8 mouse cellular contexts compared by ENCODE assay signal in genomic region chr19:10677915-10678771, GRCm38 (mm10). TPM values are rescaled to one million over a fixed set of nuclear protein-coding genes. Genes with fewer than 3 reads are reported as not detected.
A peak's percentile ranks its signal among the peaks of the same experiment; 100 is the strongest.
DNase-seq lines count a peak whose midpoint lies in the region; ATAC-seq and TF ChIP-seq lines count a peak whose summit lies in the region.

TSS of gene Pga5 (minus strand) at chr19:10678071.

- no peak for TF ChIP-seq POLR2A in heart, adult 2 months (IDR thresholded peaks at IDR 0.05; ENCODE audit: insufficient read depth, low read depth, low read length)

- WGBS in kidney, embryonic 15.5 days: 41% methylated on average over 6 of the region's 6 CpGs
- WGBS in embryonic facial prominence, embryonic 11.5 days: 42% methylated on average over 6 of the region's 6 CpGs
- WGBS in heart, adult 2 months: 27% methylated on average over 6 of the region's 6 CpGs
- 12% methylated on average over 6 of the region's 6 CpGs for WGBS in liver, embryonic 13.5 days (ENCODE audit: insufficient replicate concordance)
- WGBS in neural tube, embryonic 11.5 days: 53% methylated on average over 6 of the region's 6 CpGs
- 40% methylated on average over 6 of the region's 6 CpGs for WGBS in stomach, embryonic 14.5 days

- ATAC-seq in kidney, embryonic 15.5 days (replicated peaks; ENCODE audit: low FRiP score): no peak
- no peak; the same call in 1 of the 2 replicates for ATAC-seq in embryonic facial prominence, embryonic 11.5 days (replicated peaks; ENCODE audit: insufficient number of reproducible peaks, low FRiP score, low TSS enrichment, low read depth)
- ATAC-seq in liver, embryonic 13.5 days (ENCODE audit: low read depth): peak; percentile 54
- ATAC-seq in neural tube, embryonic 11.5 days (ENCODE audit: insufficient read depth, low FRiP score, low TSS enrichment): 0 out of 2 replicates have a peak, but pooled peaks have one; percentile 63
- peak; percentile 37; the same call in 1 of the 2 replicates for ATAC-seq in stomach, embryonic 14.5 days (ENCODE audit: insufficient number of reproducible peaks, insufficient read depth, low FRiP score, low read depth)

- H3K9ac ChIP-seq in kidney, embryonic 15.5 days: no peak within 1 kb of the TSS
- H3K9ac ChIP-seq in embryonic facial prominence, embryonic 11.5 days (replicated peaks; ENCODE audit: low read length): no peak within 1 kb of the TSS
- H3K9ac ChIP-seq in heart, adult 2 months (ENCODE audit: low read depth, low read length): no peak within 1 kb of the TSS
- H3K9ac ChIP-seq in liver, embryonic 13.5 days: no peak within 1 kb of the TSS; the same call in 1 of the 2 replicates
- H3K9ac ChIP-seq in neural tube, embryonic 11.5 days (ENCODE audit: low read length): no peak within 1 kb of the TSS
- no peak within 1 kb of the TSS for H3K9ac ChIP-seq in stomach, embryonic 14.5 days (replicated peaks; ENCODE audit: low read depth, low read length)

- 0 out of 2 replicates have a peak, but pooled peaks cover 12% of the 10 kb centered on the region for H3K27me3 ChIP-seq in kidney, embryonic 15.5 days
- no peaks in the 10 kb centered on the region for H3K27me3 ChIP-seq in embryonic facial prominence, embryonic 11.5 days (ENCODE audit: control insufficient read depth, insufficient read depth, low read length)
- no peaks in the 10 kb centered on the region for H3K27me3 ChIP-seq in heart, adult 2 months (ENCODE audit: control insufficient read depth, insufficient read depth, low read length)
- H3K27me3 ChIP-seq in liver, embryonic 13.5 days: no peaks in the 10 kb centered on the region
- H3K27me3 ChIP-seq in neural tube, embryonic 11.5 days (ENCODE audit: control insufficient read depth, insufficient read depth, low read length): no peaks in the 10 kb centered on the region
- no peaks in the 10 kb centered on the region for H3K27me3 ChIP-seq in stomach, embryonic 14.5 days (ENCODE audit: control insufficient read depth, insufficient read depth, low read length)

- intact Hi-C loops in heart, adult 2 months (cut with DNase I): loop anchor here (1.0 kb wide), 1 partner anchor 31 kb away; no protein-coding TSS in a partner anchor

- H3K4me1 ChIP-seq in kidney, embryonic 15.5 days: 0 out of 2 replicates have a peak, but pooled peaks cover 3% of the 10 kb centered on the region
- no peaks in the 10 kb centered on the region for H3K4me1 ChIP-seq in embryonic facial prominence, embryonic 11.5 days (ENCODE audit: control insufficient read depth, insufficient read depth, low read length)
- H3K4me1 ChIP-seq in heart, adult 2 months (ENCODE audit: control insufficient read depth, insufficient read depth, low read length): no peaks in the 10 kb centered on the region
- peaks cover 12% of the 10 kb centered on the region for H3K4me1 ChIP-seq in liver, embryonic 13.5 days (replicated peaks)
- no peaks in the 10 kb centered on the region for H3K4me1 ChIP-seq in neural tube, embryonic 11.5 days (ENCODE audit: control insufficient read depth, insufficient read depth, low read length)
- no peaks in the 10 kb centered on the region for H3K4me1 ChIP-seq in stomach, embryonic 14.5 days (ENCODE audit: control insufficient read depth, insufficient read depth, low read length)

- peak; percentile 87 for DNase-seq in kidney, adult 18-20 months
- DNase-seq in embryonic facial prominence, embryonic 11.5 days (ENCODE audit: low spot score): peak; percentile 82
- peak; percentile 73 to 85 for DNase-seq in heart, adult 2 months
- peak; percentile 90 for DNase-seq in kidney, postnatal 14 days
- peak; percentile 53 for DNase-seq in liver, embryonic 13.5 days
- peak; percentile 58 for DNase-seq in neural tube, embryonic 11.5 days (ENCODE audit: low spot score)

- peak; percentile 75; the same call in 1 of the 2 replicates for TF ChIP-seq EP300 in heart, adult 2 months (IDR thresholded peaks at IDR 0.05; ENCODE audit: insufficient read depth, low read depth, low read length)

- H3K79me2 ChIP-seq in heart, adult 2 months (replicated peaks; ENCODE audit: control insufficient read depth, insufficient read depth, low read length): no peaks in the 10 kb centered on the region

- H3K9me3 ChIP-seq in kidney, embryonic 15.5 days (replicated peaks): no peaks in the 10 kb centered on the region
- no peaks in the 10 kb centered on the region for H3K9me3 ChIP-seq in embryonic facial prominence, embryonic 11.5 days (replicated peaks; ENCODE audit: control insufficient read depth, low read length)
- H3K9me3 ChIP-seq in liver, embryonic 13.5 days (replicated peaks): no peaks in the 10 kb centered on the region
- H3K9me3 ChIP-seq in neural tube, embryonic 11.5 days (ENCODE audit: control insufficient read depth, low read length): no peaks in the 10 kb centered on the region
- no peaks in the 10 kb centered on the region for H3K9me3 ChIP-seq in stomach, embryonic 14.5 days (ENCODE audit: control insufficient read depth, low read depth, low read length)

- no peak within 1 kb of the TSS for H3K4me2 ChIP-seq in kidney, embryonic 15.5 days
- H3K4me2 ChIP-seq in embryonic facial prominence, embryonic 11.5 days (ENCODE audit: low read depth, low read length): no peak within 1 kb of the TSS
- no peak within 1 kb of the TSS for H3K4me2 ChIP-seq in liver, embryonic 13.5 days
- H3K4me2 ChIP-seq in neural tube, embryonic 11.5 days (ENCODE audit: low read depth): no peak within 1 kb of the TSS
- H3K4me2 ChIP-seq in stomach, embryonic 14.5 days (replicated peaks; ENCODE audit: low read depth, low read length): no peak within 1 kb of the TSS

- no peaks in the 10 kb centered on the region for H3K36me3 ChIP-seq in kidney, embryonic 15.5 days
- no peaks in the 10 kb centered on the region for H3K36me3 ChIP-seq in embryonic facial prominence, embryonic 11.5 days (replicated peaks; ENCODE audit: control insufficient read depth, insufficient read depth, low read depth, low read length)
- H3K36me3 ChIP-seq in heart, adult 2 months (ENCODE audit: control insufficient read depth, insufficient read depth, low read length): no peaks in the 10 kb centered on the region
- no peaks in the 10 kb centered on the region for H3K36me3 ChIP-seq in liver, embryonic 13.5 days
- no peaks in the 10 kb centered on the region for H3K36me3 ChIP-seq in neural tube, embryonic 11.5 days (ENCODE audit: control insufficient read depth, insufficient read depth, low read length)
- no peaks in the 10 kb centered on the region for H3K36me3 ChIP-seq in stomach, embryonic 14.5 days (ENCODE audit: control insufficient read depth, insufficient read depth, low read length)

- no peak within 1 kb of the TSS for H3K27ac ChIP-seq in kidney, embryonic 15.5 days
- H3K27ac ChIP-seq in embryonic facial prominence, embryonic 11.5 days (replicated peaks; ENCODE audit: low read depth, low read length): no peak within 1 kb of the TSS
- H3K27ac ChIP-seq in heart, adult 2 months: no peak within 1 kb of the TSS
- no peak within 1 kb of the TSS for H3K27ac ChIP-seq in liver, embryonic 13.5 days
- H3K27ac ChIP-seq in neural tube, embryonic 11.5 days (ENCODE audit: low read depth, low read length): no peak within 1 kb of the TSS
- no peak within 1 kb of the TSS for H3K27ac ChIP-seq in stomach, embryonic 14.5 days (ENCODE audit: low read length)

- TF ChIP-seq CTCF in heart, adult 2 months (IDR thresholded peaks at IDR 0.05): peak; percentile 95

- H3K4me3 ChIP-seq in kidney, embryonic 15.5 days (replicated peaks): no peak within 1 kb of the TSS
- no peak within 1 kb of the TSS for H3K4me3 ChIP-seq in embryonic facial prominence, embryonic 11.5 days (ENCODE audit: low read depth, low read length)
- no peak within 1 kb of the TSS for H3K4me3 ChIP-seq in heart, adult 2 months
- no peak within 1 kb of the TSS for H3K4me3 ChIP-seq in liver, embryonic 13.5 days (replicated peaks)
- H3K4me3 ChIP-seq in neural tube, embryonic 11.5 days (ENCODE audit: low read depth, low read length): no peak within 1 kb of the TSS
- no peak within 1 kb of the TSS for H3K4me3 ChIP-seq in stomach, embryonic 14.5 days (ENCODE audit: low read depth, low read length)

RNA-seq across cellular contexts. Expression of gene Pga5, which starts in this region (rescaled TPM):
- not detected in 2 replicates for polyA plus RNA-seq in kidney, embryonic 15.5 days (2015; fragmentation: Nextera tagmentation; extraction: Ambion mirVana)
- polyA plus RNA-seq in embryonic facial prominence, embryonic 11.5 days (2014; fragmentation: Nextera tagmentation; extraction: Ambion mirVana): not detected in 2 replicates
- not detected for total RNA-seq in heart, adult 2 months (2021)
- not detected in 2 replicates for polyA plus RNA-seq in heart, adult 2 months (2012; rRNA removed)
- not detected in 2 replicates for polyA plus RNA-seq in liver, embryonic 13.5 days (2015; fragmentation: Nextera tagmentation; extraction: Ambion mirVana)
- polyA plus RNA-seq in neural tube, embryonic 11.5 days (2014; fragmentation: Nextera tagmentation; extraction: Ambion mirVana): not detected in 2 replicates
- polyA plus RNA-seq in stomach, embryonic 14.5 days (2014; fragmentation: Nextera tagmentation; extraction: Ambion mirVana): 10.2 and 14.1 TPM in 2 replicates

Comparison
In these comparisons a context has a peak if more than half of its experiments do, and no peak if none do; other contexts are left out.
1. RNA of gene Pga5 (polyA plus RNA-seq): 10.2 to 14.1 TPM in stomach, embryonic 14.5 days; not detected in kidney, embryonic 15.5 days, not detected in liver, embryonic 13.5 days, not detected in embryonic facial prominence, embryonic 11.5 days, not detected in heart, adult 2 months and not detected in neural tube, embryonic 11.5 days; every median in the first group is over 10 times any median in the second.
2. Peak in DNase-seq in embryonic facial prominence, embryonic 11.5 days; RNA of the gene not detected or under 1 TPM.
3. Peak in DNase-seq in heart, adult 2 months; RNA of the gene not detected or under 1 TPM.
4. Peak in DNase-seq and ATAC-seq in liver, embryonic 13.5 days; RNA of the gene not detected or under 1 TPM.
5. Peak in DNase-seq and ATAC-seq in neural tube, embryonic 11.5 days; RNA of the gene not detected or under 1 TPM.
6. Peak in every context shown above with its lines, with median percentiles within 50 percentile points of each other: DNase-seq.